Comparison of ENCODE assay signal across 9 mouse cellular contexts in genomic region chr7:91226442-91226841, GRCm38 (mm10).
DNase-seq lines count a peak whose midpoint lies in the region; ATAC-seq lines count a peak whose summit lies in the region.
"Had no signal": no experiment of that assay in that cellular context is flagged by ENCODE, and none has a peak within 500 bp of the region (broad histone marks: within the 10 kb centered on the region; RNA-seq: fewer than 3 reads in every experiment).

No protein-coding gene starts in this region.

- H3K4me2 ChIP-seq in heart, embryonic 14.5 days (ENCODE audit: low read length), result 0 out of 2 replicates have a peak overlapping the region, but pooled peaks have one; percentile 16
- H3K4me2 ChIP-seq in heart, embryonic 11.5 days, result no peak overlapping the region
- no peak overlapping the region for H3K4me2 ChIP-seq in hindbrain, embryonic 11.5 days (replicated peaks; ENCODE audit: low read depth, low read length)
- H3K4me2 ChIP-seq in midbrain, embryonic 14.5 days (ENCODE audit: low read length), result 0 out of 2 replicates have a peak overlapping the region, but pooled peaks have one; percentile 31
- H3K4me2 ChIP-seq: lung, embryonic 15.5 days had no signal

- WGBS in heart, embryonic 14.5 days, result 0% methylated on average over 5 of the region's 5 CpGs
- 0% methylated on average over 5 of the region's 5 CpGs for WGBS in heart, embryonic 11.5 days (ENCODE audit: insufficient replicate concordance)
- WGBS in hindbrain, embryonic 11.5 days, result under 1% methylated on average over 5 of the region's 5 CpGs
- WGBS in midbrain, embryonic 14.5 days, result 0% methylated on average over 5 of the region's 5 CpGs

- no peak overlapping the region for H3K27ac ChIP-seq in heart, embryonic 14.5 days (replicated peaks in 1 of 2; ENCODE audit: control insufficient read depth in 1 of 2, insufficient read depth in 1 of 2, low read depth in 2 of 2, low read length in 2 of 2)
- H3K27ac ChIP-seq in heart, embryonic 11.5 days (ENCODE audit: low read depth, low read length), result no peak overlapping the region
- H3K27ac ChIP-seq in hindbrain, embryonic 11.5 days (ENCODE audit: low read depth, low read length), result no peak overlapping the region
- H3K27ac ChIP-seq in midbrain, embryonic 14.5 days (replicated peaks; ENCODE audit: low read depth, low read length), result no peak overlapping the region
- H3K27ac ChIP-seq: lung, embryonic 15.5 days had no signal

- H3K27me3 ChIP-seq in heart, embryonic 14.5 days (ENCODE audit: control insufficient read depth, insufficient read depth, low read length), result no peaks in the 10 kb centered on the region
- no peaks in the 10 kb centered on the region for H3K27me3 ChIP-seq in heart, embryonic 11.5 days (ENCODE audit: control insufficient read depth, insufficient read depth, low read length)
- no peaks in the 10 kb centered on the region for H3K27me3 ChIP-seq in hindbrain, embryonic 11.5 days (ENCODE audit: control insufficient read depth, insufficient read depth, low read length)
- H3K27me3 ChIP-seq in midbrain, embryonic 14.5 days (ENCODE audit: control insufficient read depth, insufficient read depth, low read length), result no peaks in the 10 kb centered on the region
- H3K27me3 ChIP-seq: lung, embryonic 15.5 days had no signal

- no peaks in the 10 kb centered on the region for H3K4me1 ChIP-seq in heart, embryonic 14.5 days (ENCODE audit: control insufficient read depth in 2 of 2, insufficient read depth in 2 of 2, low read length in 2 of 2)
- no peaks in the 10 kb centered on the region for H3K4me1 ChIP-seq in heart, embryonic 11.5 days (ENCODE audit: control insufficient read depth, insufficient read depth, low read length)
- H3K4me1 ChIP-seq in hindbrain, embryonic 11.5 days (replicated peaks; ENCODE audit: control insufficient read depth, insufficient read depth, low read length), result no peaks in the 10 kb centered on the region
- H3K4me1 ChIP-seq in midbrain, embryonic 14.5 days (ENCODE audit: control insufficient read depth, insufficient read depth, low read length), result no peaks in the 10 kb centered on the region
- H3K4me1 ChIP-seq: lung, embryonic 15.5 days had no signal

- H3K36me3 ChIP-seq in heart, embryonic 14.5 days (ENCODE audit: control insufficient read depth, insufficient read depth, low read length), result no peaks in the 10 kb centered on the region
- no peaks in the 10 kb centered on the region for H3K36me3 ChIP-seq in heart, embryonic 11.5 days (ENCODE audit: control insufficient read depth, insufficient read depth, low read length)
- H3K36me3 ChIP-seq in hindbrain, embryonic 11.5 days (ENCODE audit: control insufficient read depth, insufficient read depth, low read length), result no peaks in the 10 kb centered on the region
- no peaks in the 10 kb centered on the region for H3K36me3 ChIP-seq in midbrain, embryonic 14.5 days (ENCODE audit: control insufficient read depth, insufficient read depth, low read length)
- H3K36me3 ChIP-seq: lung, embryonic 15.5 days had no signal

- DNase-seq in ZHBTc4 (ENCODE audit: low read depth, low spot score), result peak; percentile 68
- DNase-seq in hindbrain, embryonic 11.5 days (ENCODE audit: low spot score), result peak; percentile 82
- peak; percentile 80 for DNase-seq in left cerebral cortex, adult 11 months (ENCODE audit: low spot score)
- peak; percentile 94 for DNase-seq in midbrain, embryonic 14.5 days
- peak; percentile 13 for DNase-seq in thymus, postnatal 4 days

- no peak overlapping the region for H3K4me3 ChIP-seq in heart, embryonic 14.5 days (ENCODE audit: control insufficient read depth in 1 of 2, insufficient read depth in 1 of 2, low read depth in 1 of 2, low read length in 2 of 2)
- H3K4me3 ChIP-seq in heart, embryonic 11.5 days (ENCODE audit: low read depth, low read length), result no peak overlapping the region
- H3K4me3 ChIP-seq in hindbrain, embryonic 11.5 days (ENCODE audit: low read depth, low read length), result no peak overlapping the region
- no peak overlapping the region for H3K4me3 ChIP-seq in midbrain, embryonic 14.5 days (replicated peaks; ENCODE audit: low read depth, low read length)
- H3K4me3 ChIP-seq: lung, embryonic 15.5 days had no signal

- no peak overlapping the region for H3K9ac ChIP-seq in heart, embryonic 14.5 days (ENCODE audit: low read length)
- H3K9ac ChIP-seq in heart, embryonic 11.5 days (ENCODE audit: low read depth, low read length), result no peak overlapping the region
- H3K9ac ChIP-seq in hindbrain, embryonic 11.5 days (ENCODE audit: low read depth, low read length), result no peak overlapping the region
- H3K9ac ChIP-seq in midbrain, embryonic 14.5 days (replicated peaks; ENCODE audit: low read length), result no peak overlapping the region
- H3K9ac ChIP-seq: lung, embryonic 15.5 days had no signal

- H3K9me3 ChIP-seq in heart, embryonic 14.5 days (ENCODE audit: control insufficient read depth, low read length), result no peaks in the 10 kb centered on the region
- H3K9me3 ChIP-seq in heart, embryonic 11.5 days (replicated peaks; ENCODE audit: control insufficient read depth, low read length), result no peaks in the 10 kb centered on the region
- no peaks in the 10 kb centered on the region for H3K9me3 ChIP-seq in hindbrain, embryonic 11.5 days (ENCODE audit: control insufficient read depth, low read length)
- H3K9me3 ChIP-seq in midbrain, embryonic 14.5 days (ENCODE audit: control insufficient read depth, low read length), result no peaks in the 10 kb centered on the region
- H3K9me3 ChIP-seq: lung, embryonic 15.5 days had no signal

- ATAC-seq in heart, embryonic 14.5 days (ENCODE audit: insufficient number of reproducible peaks, insufficient read depth, low FRiP score, low read depth), result no peak
- ATAC-seq in heart, embryonic 11.5 days (replicated peaks; ENCODE audit: insufficient number of reproducible peaks, low FRiP score, low TSS enrichment), result no peak
- peak; percentile 95 for ATAC-seq in common myeloid progenitor, adult 5-6 weeks (replicated peaks; ENCODE audit: low read depth, poor library complexity, severe bottlenecking)
- ATAC-seq in hindbrain, embryonic 11.5 days (ENCODE audit: low FRiP score), result peak; percentile 49
- peak; percentile 83; the same call in 1 of the 2 replicates for ATAC-seq in midbrain, embryonic 14.5 days (ENCODE audit: low FRiP score, low TSS enrichment)

Comparison
In these comparisons a context has a peak if more than half of its experiments do, and no peak if none do; other contexts are left out.
1. H3K4me2 ChIP-seq: peak in heart, embryonic 14.5 days (single experiment) and midbrain, embryonic 14.5 days (single experiment); none in heart, embryonic 11.5 days (single experiment) and hindbrain, embryonic 11.5 days (single experiment).
2. ATAC-seq: peak in common myeloid progenitor, adult 5-6 weeks (single experiment), hindbrain, embryonic 11.5 days (single experiment) and midbrain, embryonic 14.5 days (single experiment); none in heart, embryonic 14.5 days (single experiment) and heart, embryonic 11.5 days (single experiment).
3. DNase-seq: peak in every context shown above with its lines; median percentile 94 in midbrain, embryonic 14.5 days; 82 in hindbrain, embryonic 11.5 days; 80 in left cerebral cortex, adult 11 months; 68 in ZHBTc4; 13 in thymus, postnatal 4 days.